Mouse (Mus musculus): ENCODE results near the gene Col9a2. TPM values are rescaled to one million over a fixed set of nuclear protein-coding genes. Genes with fewer than 3 reads are reported as not detected.
"Not testable (repeated sequence)": the region's sequence is repeated elsewhere in the genome, so short reads cannot be mapped to it uniquely, and the experiment has no call there.

The Col9a2 gene
- polyA plus RNA-seq, 1 experiment from 2014 or later = 8.3 TPM

DNA sequence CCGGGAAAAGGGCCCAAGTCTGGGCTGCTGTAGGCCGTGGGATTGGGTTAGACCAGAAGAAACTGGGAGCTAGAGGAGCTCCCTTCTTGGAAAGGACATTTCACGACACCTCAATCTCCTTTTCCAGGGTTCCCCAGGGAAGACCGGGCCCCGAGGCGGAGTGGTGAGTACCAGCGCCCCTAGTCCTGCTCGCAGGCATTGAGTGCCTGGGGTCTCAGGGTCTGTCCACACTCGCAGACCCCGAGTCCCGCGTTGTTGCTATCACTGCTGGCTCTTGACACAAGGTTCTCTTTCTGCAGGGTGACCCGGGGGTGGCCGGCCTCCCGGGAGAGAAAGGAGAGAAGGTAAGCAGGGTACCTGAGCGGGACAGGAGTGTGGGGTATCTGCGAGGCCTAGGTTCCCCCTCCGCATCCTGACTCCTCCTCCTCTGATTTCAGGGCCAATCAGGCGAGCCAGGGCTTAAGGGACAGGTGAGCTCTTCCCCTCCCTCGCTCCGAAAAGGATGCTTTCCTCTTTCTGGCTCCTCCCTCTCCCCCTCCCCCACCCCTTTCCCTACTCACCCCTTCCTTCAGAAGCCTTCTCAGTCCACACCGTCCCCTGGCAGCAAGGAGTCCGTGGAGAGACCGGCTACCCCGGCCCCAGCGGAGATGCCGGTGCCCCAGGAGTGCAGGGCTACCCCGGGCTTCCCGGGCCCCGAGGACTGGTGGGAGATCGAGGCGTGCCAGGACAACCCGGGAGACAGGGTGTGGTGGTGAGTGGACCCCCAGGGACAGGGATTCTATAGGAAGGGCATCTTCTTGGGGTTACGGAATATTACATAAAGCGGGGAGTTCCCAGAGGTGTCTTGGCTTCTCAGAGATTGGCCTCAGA is 13.5 kb downstream of the Col9a2 start:
- peaks cover 13% of the 10 kb centered on the region for H3K4me1 ChIP-seq (replicated peaks)
- H3K9me3 ChIP-seq = no peaks in the 10 kb centered on the region
- H3K4me2 ChIP-seq (replicated peaks) = peak overlapping the region; percentile 46
- ATAC-seq = peak; percentile 49
- H3K36me3 ChIP-seq = 0 out of 2 replicates have a peak, but pooled peaks cover 3% of the 10 kb centered on the region
- H3K27me3 ChIP-seq = peaks cover 26% of the 10 kb centered on the region
- no peak overlapping the region for H3K27ac ChIP-seq
- H3K9ac ChIP-seq (replicated peaks) = peak overlapping the region; percentile 44
- 8% methylated on average over 35 of the region's 35 CpGs for WGBS
- H3K4me3 ChIP-seq (replicated peaks) = peak overlapping the region; percentile 28

DNA sequence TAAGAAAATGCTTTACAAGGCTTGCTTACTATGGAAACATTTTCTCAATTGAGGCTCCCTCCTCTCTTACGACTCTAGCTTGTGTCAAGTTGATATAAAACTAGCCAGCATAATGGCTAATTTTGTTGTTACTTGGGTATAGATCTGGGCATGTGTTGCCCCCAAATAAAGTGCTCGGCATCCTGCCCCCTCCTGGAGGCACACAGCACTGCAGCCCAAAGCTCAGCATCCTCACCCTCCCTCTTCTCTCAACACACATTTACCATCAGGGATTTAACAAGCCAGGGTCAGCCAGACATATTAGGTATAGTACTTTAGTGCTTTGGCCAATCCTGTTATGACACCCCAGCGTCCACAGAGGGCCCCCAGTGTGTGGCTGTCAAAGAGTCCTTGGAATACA is 17.2 kb downstream of the Col9a2 start:
- H3K4me2 ChIP-seq (replicated peaks) = no peak overlapping the region
- H3K27me3 ChIP-seq = peaks cover 26% of the 10 kb centered on the region
- no peak overlapping the region for H3K4me3 ChIP-seq (replicated peaks)
- WGBS = 53% methylated on average over 3 of the region's 3 CpGs
- no peak overlapping the region for H3K27ac ChIP-seq
- no peaks in the 10 kb centered on the region for H3K9me3 ChIP-seq
- peaks cover 19% of the 10 kb centered on the region for H3K36me3 ChIP-seq
- no peak overlapping the region for H3K9ac ChIP-seq (replicated peaks)
- no peak; the same call in 1 of the 2 replicates for ATAC-seq
- H3K4me1 ChIP-seq (replicated peaks) = peaks cover 13% of the 10 kb centered on the region

DNA sequence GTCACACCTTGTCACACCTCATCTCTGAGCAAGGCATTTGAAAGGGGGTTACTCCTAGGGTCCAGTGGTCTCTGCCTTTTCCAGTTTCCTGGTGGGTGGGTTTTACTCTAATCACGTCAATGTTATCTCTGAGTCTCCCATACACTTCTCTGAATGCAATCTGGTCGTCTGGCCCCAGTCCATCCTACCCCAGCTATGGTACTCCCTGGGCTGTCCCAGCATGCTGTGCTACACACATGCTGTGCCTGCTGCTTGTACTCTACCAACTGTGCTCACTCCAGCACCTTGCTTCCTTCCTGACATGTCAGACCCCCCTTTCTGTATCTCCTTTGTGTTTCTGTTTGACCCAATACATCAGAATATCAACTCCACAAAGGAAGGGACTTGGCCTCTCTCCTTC is 17.8 kb downstream of the Col9a2 start:
- Histone ChIP-seq H3K4me3 (replicated peaks) (no peak overlapping the region), H3K27ac (no peak overlapping the region), H3K4me2 (replicated peaks) (no peak overlapping the region), H3K9ac (replicated peaks) (no peak overlapping the region), H3K9me3 (no peaks in the 10 kb centered on the region), H3K27me3 (peaks cover 22% of the 10 kb centered on the region), H3K36me3 (peaks cover 23% of the 10 kb centered on the region), H3K4me1 (replicated peaks) (peaks cover 10% of the 10 kb centered on the region)
- WGBS = 79% methylated on average over 2 of the region's 2 CpGs
- no peak for ATAC-seq

DNA sequence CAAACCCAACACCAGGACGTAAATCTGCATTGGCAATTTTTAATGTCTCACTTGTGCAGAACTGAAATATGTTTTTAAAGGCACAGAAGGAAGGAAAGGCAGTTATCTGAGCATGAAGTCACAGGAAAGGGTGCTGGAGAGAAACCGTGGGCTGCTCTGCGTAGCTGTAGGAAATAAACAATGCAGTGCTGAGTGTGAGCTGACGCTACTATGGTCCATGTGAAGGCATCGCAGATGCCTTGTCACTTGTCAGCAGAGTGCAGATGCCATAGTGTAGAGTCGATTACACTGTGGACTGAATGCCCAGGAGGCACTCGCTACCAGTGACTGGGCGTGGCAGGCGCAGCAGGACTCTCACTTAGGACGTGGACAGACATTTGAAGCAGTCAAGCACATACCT is 20.0 kb downstream of the Col9a2 start:
- ATAC-seq; H3K27me3 ChIP-seq; H3K4me2 ChIP-seq (replicated peaks); H3K9me3 ChIP-seq; H3K4me1 ChIP-seq (replicated peaks); H3K4me3 ChIP-seq (replicated peaks); H3K27ac ChIP-seq; H3K9ac ChIP-seq (replicated peaks): not testable (repeated sequence)
- WGBS = 95% methylated on average over 10 of the region's 10 CpGs
- H3K36me3 ChIP-seq = peaks cover 37% of the 10 kb centered on the region

DNA sequence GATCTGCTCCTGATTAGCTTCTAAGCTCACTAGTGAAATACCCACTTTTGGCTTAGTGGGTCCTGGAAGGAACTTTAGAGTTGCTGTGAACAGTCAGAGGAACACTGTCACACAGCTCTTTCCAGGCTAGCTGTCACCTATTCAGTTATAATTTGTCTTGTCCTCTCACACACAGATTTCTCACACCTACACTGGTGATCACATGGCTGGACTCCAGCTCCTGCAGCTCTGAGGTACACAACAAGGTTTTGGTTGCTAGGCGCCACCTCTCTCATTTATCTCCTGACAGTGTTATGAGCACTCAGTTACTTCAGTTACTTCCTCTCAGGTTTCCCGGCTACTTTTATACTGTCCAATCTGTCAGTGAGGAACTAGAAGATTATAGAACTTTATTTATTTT is 26.2 kb downstream of the Col9a2 start:
- Histone ChIP-seq H3K4me2 (replicated peaks) (no peak overlapping the region), H3K9me3 (no peaks in the 10 kb centered on the region), H3K36me3 (peaks cover 62% of the 10 kb centered on the region), H3K9ac (replicated peaks) (no peak overlapping the region), H3K4me1 (replicated peaks) (no peaks in the 10 kb centered on the region), H3K27ac (no peak overlapping the region), H3K27me3 (no peaks in the 10 kb centered on the region), H3K4me3 (replicated peaks) (no peak overlapping the region)
- ATAC-seq = no peak
- WGBS = 86% methylated on average over 2 of the region's 2 CpGs

DNA sequence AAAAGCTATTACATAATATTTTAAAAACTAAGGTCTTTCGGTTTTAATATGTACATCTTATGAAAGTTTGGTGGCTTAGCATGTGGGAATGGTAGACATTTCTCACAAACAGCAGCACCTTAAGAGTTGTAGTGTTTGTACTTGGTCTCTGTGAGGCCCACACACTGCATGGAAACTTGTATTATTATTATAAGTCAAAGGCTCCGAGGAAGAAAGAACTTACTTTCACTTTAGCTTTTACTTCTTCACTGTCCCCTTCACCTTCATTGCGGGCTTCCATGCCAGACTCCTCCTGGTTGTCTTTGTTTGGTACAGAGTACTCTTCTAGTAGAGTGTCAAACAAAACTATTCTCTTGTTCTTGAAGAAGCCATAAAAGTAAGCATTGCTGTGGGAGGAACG is 35.1 kb downstream of the Col9a2 start:
- H3K9me3 ChIP-seq = no peaks in the 10 kb centered on the region
- no peaks in the 10 kb centered on the region for H3K27me3 ChIP-seq
- 89% methylated on average over 4 of the region's 4 CpGs for WGBS
- H3K36me3 ChIP-seq = peaks cover 59% of the 10 kb centered on the region
- no peak overlapping the region for H3K9ac ChIP-seq (replicated peaks)
- no peak overlapping the region for H3K4me2 ChIP-seq (replicated peaks)
- no peak overlapping the region for H3K4me3 ChIP-seq (replicated peaks)
- H3K4me1 ChIP-seq (replicated peaks) = no peaks in the 10 kb centered on the region
- ATAC-seq = no peak
- H3K27ac ChIP-seq = no peak overlapping the region

DNA sequence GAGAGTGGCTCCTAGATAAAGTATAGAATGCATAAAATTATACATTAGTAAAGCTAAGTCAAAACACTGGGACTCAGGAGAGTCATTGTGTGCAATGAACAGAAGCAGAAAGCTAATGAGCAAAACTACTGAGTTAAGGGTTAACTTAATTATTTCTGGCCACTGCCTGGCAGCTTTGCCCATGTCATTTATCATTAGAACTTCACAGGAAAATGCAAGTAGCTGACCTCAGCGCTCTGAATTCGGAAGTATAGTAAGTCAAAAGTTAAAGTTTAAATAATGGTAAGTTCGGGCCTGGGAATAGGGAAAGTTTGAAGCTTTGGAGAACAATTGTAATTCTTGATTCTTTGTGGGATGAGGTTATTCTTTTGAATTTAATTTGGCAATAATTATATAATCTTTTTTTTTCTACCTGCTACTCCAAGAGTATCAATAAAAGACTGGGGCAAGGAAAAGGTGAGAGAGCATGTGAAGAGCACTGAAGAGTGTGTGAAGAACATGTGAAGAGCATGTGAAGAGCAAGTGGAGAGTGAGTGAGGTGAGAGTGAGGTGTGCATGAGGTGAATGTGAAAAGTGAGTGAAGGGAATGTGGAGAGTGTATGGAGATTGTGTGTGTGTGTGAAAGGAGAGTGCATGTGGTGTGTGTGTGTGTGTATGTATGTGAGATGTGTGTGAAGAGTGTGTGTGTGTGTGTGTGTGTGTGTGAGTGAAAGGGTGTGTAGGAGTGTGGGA is 38.9 kb downstream of the Col9a2 start:
- WGBS = 91% methylated on average over 3 of the region's 3 CpGs
- Histone ChIP-seq H3K4me2 (replicated peaks) (no peak overlapping the region), H3K9ac (replicated peaks) (no peak overlapping the region), H3K27ac (no peak overlapping the region), H3K4me3 (replicated peaks) (no peak overlapping the region), H3K4me1 (replicated peaks) (no peaks in the 10 kb centered on the region), H3K27me3 (no peaks in the 10 kb centered on the region), H3K36me3 (peaks cover 78% of the 10 kb centered on the region), H3K9me3 (no peaks in the 10 kb centered on the region)
- no peak for ATAC-seq

DNA sequence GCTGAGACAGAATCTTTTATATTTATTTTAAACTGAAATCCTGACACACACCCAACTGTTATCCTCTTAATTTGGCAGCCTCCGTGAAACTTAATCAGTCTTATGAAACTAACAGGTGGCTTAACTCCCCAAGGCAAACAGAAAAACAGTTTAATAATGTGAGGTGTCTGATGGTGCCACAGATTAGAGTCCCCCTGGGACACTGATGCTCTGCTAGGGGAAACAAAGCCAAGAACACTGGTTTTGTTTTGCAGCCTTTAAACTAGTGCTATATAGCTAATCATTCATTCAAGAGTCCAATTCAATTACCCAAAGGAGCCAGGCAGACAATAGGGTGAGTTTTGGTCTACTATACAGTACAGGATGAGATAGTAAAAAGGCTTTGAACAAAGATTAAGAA is 41.2 kb downstream of the Col9a2 start:
- no peak overlapping the region for H3K27ac ChIP-seq
- no peak for ATAC-seq
- H3K27me3 ChIP-seq = no peaks in the 10 kb centered on the region
- no peaks in the 10 kb centered on the region for H3K9me3 ChIP-seq
- no peak overlapping the region for H3K4me2 ChIP-seq (replicated peaks)
- H3K4me1 ChIP-seq (replicated peaks) = no peaks in the 10 kb centered on the region
- no peak overlapping the region for H3K9ac ChIP-seq (replicated peaks)
- H3K4me3 ChIP-seq (replicated peaks) = no peak overlapping the region
- H3K36me3 ChIP-seq = peaks cover 84% of the 10 kb centered on the region
- 75% methylated on average over 1 of the region's 1 CpGs for WGBS

DNA sequence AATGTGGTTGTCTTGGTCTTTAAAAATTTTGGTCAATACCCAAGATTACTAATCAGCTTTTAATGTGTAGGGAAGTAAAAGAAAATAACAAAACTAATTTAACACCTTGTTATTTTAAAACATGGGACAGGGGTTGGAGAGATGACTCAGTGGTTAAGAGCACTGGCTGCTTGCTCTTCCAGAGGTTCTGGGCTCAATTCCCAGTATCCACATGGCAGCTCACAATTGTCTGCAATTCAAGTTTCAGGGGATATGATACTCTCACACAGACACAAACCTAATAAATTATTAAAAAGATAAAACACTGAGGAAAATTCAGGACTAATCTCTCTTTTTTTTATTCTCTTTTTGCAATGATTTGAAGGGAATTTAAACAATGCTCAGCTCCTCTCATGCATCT is 45.3 kb downstream of the Col9a2 start:
- Histone ChIP-seq H3K4me3 (replicated peaks) (no peak overlapping the region), H3K9ac (replicated peaks) (no peak overlapping the region), H3K27ac (no peak overlapping the region), H3K4me2 (replicated peaks) (no peak overlapping the region), H3K9me3 (no peaks in the 10 kb centered on the region), H3K27me3 (no peaks in the 10 kb centered on the region), H3K4me1 (replicated peaks) (no peaks in the 10 kb centered on the region), H3K36me3 (peaks cover 79% of the 10 kb centered on the region)
- no peak for ATAC-seq

DNA sequence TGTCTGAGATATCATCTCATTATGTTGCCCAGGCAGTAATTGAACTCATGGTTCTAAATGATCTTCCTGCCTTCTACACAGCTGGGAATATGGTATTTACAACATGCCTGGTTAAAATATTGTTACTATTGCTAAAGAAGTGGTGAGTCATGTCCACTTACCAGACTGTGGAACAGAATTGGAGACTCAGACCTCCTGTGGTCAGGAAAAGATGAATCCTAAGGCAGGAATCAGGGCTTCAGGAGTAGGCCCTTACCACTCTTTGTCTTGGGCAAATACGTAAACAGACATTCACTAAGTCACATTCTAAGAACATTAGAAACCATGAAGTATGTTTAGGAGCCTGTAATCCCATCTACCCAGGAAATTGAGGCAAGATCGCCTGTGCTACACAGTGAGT is 49.5 kb downstream of the Col9a2 start:
- Histone ChIP-seq H3K27me3 (no peaks in the 10 kb centered on the region), H3K9ac (replicated peaks) (no peak overlapping the region), H3K4me1 (replicated peaks) (no peaks in the 10 kb centered on the region), H3K9me3 (no peaks in the 10 kb centered on the region), H3K27ac (no peak overlapping the region), H3K4me2 (replicated peaks) (no peak overlapping the region), H3K4me3 (replicated peaks) (no peak overlapping the region), H3K36me3 (peaks cover 74% of the 10 kb centered on the region)
- 97% methylated on average over 2 of the region's 2 CpGs for WGBS
- no peak for ATAC-seq

DNA sequence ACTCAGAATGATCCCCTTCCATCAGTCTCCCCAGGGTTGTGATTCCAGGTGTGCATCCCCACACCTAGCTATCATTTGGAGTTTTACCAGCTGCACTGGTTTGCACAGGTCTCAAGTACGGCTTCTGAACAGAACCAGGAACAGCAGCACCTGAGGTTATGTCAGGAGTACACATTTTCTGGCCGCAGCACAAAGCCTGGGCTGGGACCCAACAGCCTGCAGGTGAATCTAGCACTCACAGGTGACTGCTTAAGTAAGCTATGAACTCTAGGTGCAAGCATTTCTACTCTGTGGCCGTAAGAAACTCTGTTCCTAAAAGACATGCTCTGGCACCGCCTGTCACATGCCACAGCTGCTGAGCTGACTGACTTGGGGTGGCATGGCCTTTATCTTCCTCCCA is 51.0 kb downstream of the Col9a2 start:
- no peaks in the 10 kb centered on the region for H3K9me3 ChIP-seq
- H3K4me1 ChIP-seq (replicated peaks) = no peaks in the 10 kb centered on the region
- no peak overlapping the region for H3K4me2 ChIP-seq (replicated peaks)
- H3K36me3 ChIP-seq = peaks cover 75% of the 10 kb centered on the region
- ATAC-seq = no peak
- no peaks in the 10 kb centered on the region for H3K27me3 ChIP-seq
- H3K27ac ChIP-seq = no peak overlapping the region
- no peak overlapping the region for H3K9ac ChIP-seq (replicated peaks)
- WGBS = 93% methylated on average over 4 of the region's 4 CpGs
- no peak overlapping the region for H3K4me3 ChIP-seq (replicated peaks)

DNA sequence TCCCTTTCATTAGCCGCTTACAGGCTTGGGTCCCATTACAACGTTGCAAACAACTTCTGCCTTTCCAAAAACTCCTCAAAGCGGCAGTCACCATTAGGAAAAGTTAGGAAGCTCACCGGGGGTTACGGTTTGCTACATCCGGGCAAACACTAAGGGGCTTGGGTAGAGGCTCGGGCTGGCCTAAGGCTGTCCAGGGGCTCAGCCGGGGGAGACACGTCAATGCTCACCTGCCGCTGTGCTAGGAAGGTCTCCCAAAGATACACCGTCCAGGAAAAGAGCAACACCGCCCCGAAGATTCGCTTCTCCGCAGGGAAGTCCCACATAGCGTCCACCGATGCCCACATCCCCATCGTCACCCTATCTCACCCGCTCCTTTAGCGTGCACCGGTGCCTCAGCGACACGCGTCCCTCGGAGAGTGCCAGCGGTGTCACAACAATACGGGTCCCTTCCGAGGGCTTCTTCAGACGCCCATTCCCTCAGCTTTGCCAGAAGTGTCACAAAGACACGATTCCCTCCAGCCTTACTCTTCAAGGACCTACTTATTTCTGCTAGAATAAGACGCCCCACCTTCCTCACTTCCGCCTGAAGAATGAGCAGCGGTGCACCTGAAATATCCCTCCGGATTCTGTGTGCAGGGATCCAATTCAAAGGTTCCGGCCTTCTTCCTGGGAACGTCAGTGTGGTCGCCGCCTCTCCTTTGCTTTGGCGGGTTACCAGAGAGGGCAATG is 58.6 kb downstream of the Col9a2 start, which contains the start of gene Zmpste24:
Gene Zmpste24 (minus strand): TSS at position 592 of the 729 bp plus-strand sequence.
- Histone ChIP-seq H3K9me3 (no peaks in the 10 kb centered on the region), H3K27me3 (0 out of 2 replicates have a peak, but pooled peaks cover 2% of the 10 kb centered on the region), H3K4me2 (replicated peaks) (peak within 1 kb of the TSS; percentile 83), H3K4me1 (replicated peaks) (peaks cover 13% of the 10 kb centered on the region), H3K4me3 (replicated peaks) (peak within 1 kb of the TSS; percentile 73), H3K9ac (replicated peaks) (peak within 1 kb of the TSS; percentile 79), H3K27ac (peak within 1 kb of the TSS; percentile 57; the same call in 1 of the 2 replicates), H3K36me3 (peaks cover 27% of the 10 kb centered on the region)
- under 1% methylated on average over 39 of the region's 39 CpGs for WGBS
- peak; percentile 96 for ATAC-seq

All from midbrain, embryonic 13.5 days (tissue).